Mouse (Mus musculus) G1E-ER4 (cell line): ENCODE measurements at regions not wholly inside any gene's neighbourhood (a gene's known extent, or its start where the extent isn't known, plus 50 kb on each side); places are given as distances from the start of the nearest gene placed in this dataset.

ENCODE experiments used
- GATA1 ChIP-seq: IDR thresholded peaks from one replicate; pipeline ENCODE4 v1.8.0; 2012; ENCODE audit warnings: low read length, inconsistent platforms

- no peak for TF ChIP-seq GATA1
These were observed 444.6 kb upstream of the Fam174a start for GRCm38 (mm10) chr1:94868872-94869271.

- no peak for TF ChIP-seq GATA1
These were observed 432.9 kb upstream of the Fam174a start for GRCm38 (mm10) chr1:94880553-94880952.

- TF ChIP-seq GATA1, result no peak
These were observed 408.4 kb upstream of the Fam174a start for GRCm38 (mm10) chr1:94904982-94905507.

- no peak for TF ChIP-seq GATA1
These were observed 402.6 kb upstream of the Fam174a start for GRCm38 (mm10) chr1:94910839-94911238.
